Mouse (Mus musculus): ENCODE measurements at regions not wholly inside any gene's neighbourhood (a gene's known extent, or its start where the extent isn't known, plus 50 kb on each side); places are given as distances from the start of the nearest gene placed in this dataset.

- DNase-seq, result no peak
Observed at GRCm38 (mm10) chr5:119149389-119150185, 520.9 kb upstream of the Tbx3 start.

- no peak for DNase-seq
Observed at GRCm38 (mm10) chr5:119153086-119153485, 517.4 kb upstream of the Tbx3 start.

DNA sequence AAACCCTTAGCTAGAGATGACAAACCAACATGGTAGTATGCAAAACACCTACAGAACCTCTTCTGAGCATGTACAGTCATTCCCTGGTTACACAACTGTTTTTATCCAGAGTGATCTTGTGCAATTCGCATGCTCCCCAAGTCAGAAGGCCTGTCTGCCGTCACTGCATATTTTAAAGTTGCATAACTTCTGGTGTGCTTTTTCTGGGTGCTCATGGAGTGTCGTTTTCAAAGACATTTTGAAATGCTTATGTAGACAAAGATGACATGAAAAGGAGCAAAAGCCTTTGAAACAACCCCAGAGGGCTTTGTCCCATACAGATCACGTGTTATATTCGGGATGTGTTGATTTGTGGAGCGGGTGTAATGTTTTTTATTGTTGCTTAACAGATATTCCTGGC is 513.8 kb upstream of the Tbx3 start:
- no peak for DNase-seq

DNA sequence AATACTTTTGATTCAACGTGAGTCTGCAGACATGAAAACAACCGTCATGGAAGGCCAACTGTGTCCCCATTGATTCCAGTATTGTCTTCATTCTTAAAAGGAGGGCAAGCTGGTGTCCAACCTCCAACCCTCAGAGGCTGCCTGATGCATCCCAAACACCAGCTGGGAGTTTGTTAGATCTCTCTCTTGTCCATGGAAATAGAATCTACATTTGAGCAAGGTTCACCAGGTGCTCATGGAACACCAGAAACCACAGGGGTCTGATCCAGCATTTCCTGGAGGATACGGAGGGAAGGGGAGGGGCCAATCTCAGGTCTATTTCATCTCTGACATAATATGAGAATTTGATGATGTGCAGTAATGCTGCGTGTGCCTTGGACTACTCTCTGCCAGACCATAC is 512.3 kb upstream of the Tbx3 start:
- DNase-seq, result no peak

GRCm38 (mm10) chr5:119162132-119162675 is 508.3 kb upstream of the Tbx3 start:
- no peak for DNase-seq

GRCm38 (mm10) chr5:119167718-119168117 is 502.8 kb upstream of the Tbx3 start:
- DNase-seq, result peak; percentile 89

- DNase-seq, result no peak
Observed at GRCm38 (mm10) chr5:119169274-119169673, 501.2 kb upstream of the Tbx3 start.

GRCm38 (mm10) chr5:119171626-119172025 is 498.8 kb upstream of the Tbx3 start:
- DNase-seq, result no peak

DNA sequence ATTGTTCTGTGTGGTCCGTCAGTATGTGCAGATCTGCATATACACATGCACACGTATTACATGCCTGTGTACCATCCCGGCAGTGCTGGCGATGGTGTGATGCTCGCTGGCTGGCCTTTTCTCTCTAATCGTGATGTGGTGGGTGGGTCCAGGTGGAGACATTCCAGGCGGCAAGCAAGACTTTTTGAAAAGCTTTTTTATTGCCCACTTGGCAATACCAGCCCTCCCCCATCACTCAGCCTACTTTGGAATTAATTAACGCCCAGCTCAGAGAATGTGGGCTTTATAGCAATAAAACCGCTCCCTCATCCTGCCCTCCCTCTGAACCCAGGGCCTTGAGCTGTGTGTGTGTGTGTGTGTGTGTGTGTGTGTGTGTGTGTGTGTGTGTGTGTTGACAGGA is 491.7 kb upstream of the Tbx3 start:
- DNase-seq, result no peak

DNA sequence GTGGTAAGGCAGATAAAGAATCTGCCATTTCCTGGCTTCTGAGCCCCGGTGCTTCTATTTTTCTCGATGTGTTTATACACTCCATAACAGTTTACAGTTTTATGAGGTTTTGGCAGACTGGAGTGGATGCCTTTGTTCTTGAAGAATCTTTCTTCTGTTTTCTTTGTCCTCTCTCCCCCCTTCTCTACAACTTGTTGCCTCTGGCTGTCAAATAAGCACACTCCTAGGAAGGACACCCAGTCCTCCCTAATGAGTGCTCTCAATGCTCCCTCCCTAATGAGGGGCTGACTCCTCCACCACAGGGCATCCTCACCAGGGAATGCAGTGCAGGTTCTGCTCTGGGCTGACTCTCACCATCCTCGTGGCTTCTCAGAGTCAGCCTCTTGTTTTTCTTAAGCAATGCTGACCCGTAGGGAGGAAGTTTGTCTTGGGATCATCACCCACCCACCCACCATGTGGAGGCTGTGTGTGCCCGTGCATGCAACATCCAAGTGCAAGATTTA is 486.9 kb upstream of the Tbx3 start:
- no peak for DNase-seq

DNA sequence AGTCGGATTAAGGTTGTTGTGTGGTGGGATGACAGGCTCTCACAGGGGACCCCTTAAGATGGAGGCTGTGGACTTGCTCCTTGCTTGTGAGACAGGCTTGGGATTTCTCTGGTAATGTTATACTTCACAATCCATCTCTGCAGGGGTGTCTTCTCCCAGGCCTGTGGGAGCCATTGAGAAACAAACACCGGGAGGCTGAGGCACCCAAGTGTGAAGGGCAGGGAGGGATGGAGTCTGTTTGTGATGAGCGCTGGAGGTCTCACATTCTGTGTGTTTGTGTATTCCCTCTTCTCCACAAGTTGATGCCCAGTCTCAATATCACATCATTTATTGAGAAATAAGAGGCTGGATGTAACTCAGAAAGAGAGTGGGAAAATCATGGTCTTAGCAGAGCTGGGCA is 483.9 kb upstream of the Tbx3 start:
- DNase-seq, result no peak

GRCm38 (mm10) chr5:119188476-119188875 is 482.0 kb upstream of the Tbx3 start:
- DNase-seq, result no peak

DNA sequence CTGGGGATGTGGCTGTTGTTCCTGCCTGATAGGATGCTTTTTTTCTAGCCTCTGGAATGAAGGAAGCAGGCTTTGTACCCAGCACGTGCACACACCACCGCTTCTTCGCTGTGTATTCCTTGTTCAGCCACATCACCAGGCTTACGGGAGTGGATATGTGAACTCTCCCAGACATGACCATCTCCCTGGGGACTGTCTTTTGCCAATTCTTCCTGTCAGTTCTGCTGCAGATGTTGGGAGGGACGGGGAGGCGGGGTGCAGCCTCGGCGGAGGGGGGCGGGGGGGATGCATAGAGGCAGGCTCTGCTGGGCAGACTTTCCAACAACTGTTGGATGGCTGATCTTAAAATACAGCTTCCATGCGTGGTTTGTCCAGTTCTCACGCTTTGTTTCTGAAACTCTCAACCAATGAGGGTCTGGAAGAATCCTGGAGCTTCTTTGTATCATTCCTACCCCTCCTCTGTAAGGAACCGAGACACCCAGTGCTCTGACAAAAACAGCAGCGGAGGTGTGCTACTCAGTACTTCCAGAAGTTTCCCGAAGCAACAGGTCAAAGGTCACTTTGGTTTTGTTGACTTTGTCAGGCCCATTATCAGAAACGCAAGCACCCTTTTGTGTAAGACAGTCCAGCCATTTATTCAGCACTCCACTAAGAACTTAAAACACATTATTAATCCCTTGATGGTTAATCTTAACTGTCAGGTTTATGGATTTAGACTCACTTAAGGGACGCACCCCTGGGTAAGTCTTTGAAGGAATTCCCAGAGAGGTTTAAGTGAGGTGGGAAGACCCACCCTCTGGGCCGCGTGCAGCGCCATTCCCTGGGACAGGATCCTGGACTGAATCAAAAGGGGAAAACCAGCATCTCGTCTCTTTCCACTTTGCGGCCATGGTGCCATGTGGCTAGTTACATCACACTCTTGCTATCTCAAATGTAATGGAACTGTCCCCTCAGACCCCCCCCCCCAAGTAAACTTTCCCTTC is 476.5 kb upstream of the Tbx3 start:
- DNase-seq, result peak; percentile 48

- DNase-seq, result no peak
Observed at GRCm38 (mm10) chr5:119199906-119200305, 470.6 kb upstream of the Tbx3 start.

- DNase-seq, result no peak
Observed at GRCm38 (mm10) chr5:119201251-119201650, 469.2 kb upstream of the Tbx3 start.

DNA sequence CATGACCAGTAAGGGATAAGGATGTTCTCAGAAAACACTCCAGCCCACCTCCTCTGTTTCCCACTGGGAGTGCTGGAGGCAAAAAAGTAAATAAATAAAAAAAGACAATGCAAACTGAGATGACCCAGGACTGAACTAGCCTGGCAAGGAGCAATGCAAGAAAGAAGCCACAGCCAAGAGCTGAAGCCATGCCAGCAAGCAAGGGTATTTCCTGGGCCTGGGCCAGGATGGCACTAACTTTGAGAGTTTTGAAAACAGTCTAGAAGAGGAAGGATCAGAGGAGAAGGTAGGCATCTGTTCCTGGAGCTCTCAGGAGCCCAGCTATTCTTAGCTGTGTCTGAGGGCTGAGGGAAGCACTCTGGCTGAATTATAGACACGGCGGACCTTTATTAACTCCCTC is 465.7 kb upstream of the Tbx3 start:
- DNase-seq, result no peak

GRCm38 (mm10) chr5:119208077-119208476 is 462.4 kb upstream of the Tbx3 start:
- no peak for DNase-seq

- no peak for DNase-seq
Observed at GRCm38 (mm10) chr5:119213196-119213595, 457.3 kb upstream of the Tbx3 start.

DNA sequence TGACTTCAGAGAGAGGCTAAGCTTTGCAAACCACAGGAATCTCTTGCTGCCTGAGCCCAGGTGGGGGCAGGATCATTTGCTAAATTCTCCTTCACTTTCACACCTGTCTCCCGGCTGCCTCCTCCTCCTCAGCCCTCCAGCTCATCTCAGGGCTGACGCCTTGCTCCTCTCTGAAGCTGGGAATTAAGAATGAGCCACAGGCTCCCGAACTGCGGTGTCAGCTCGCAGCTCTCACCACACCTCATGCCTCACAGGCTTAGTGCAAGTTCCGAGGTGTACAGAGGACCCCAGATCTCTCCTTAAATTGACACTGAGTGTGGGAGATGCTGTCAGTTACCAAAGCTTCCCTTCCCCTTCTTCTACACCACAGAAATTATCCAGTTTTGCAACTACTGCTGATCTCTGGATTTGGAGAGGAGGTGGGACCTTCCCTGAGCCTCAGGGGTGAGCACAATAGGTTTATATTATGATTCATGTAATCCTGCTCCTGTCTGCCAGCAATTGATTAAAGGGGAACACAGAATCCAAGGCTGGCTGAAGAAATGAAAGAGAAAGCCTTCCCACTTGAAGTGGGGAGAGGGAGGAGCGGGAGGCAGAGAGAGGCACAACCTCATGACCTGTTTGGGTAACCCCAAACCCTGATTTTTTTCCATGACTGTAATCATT is 456.6 kb upstream of the Tbx3 start:
- DNase-seq, result no peak

GRCm38 (mm10) chr5:119214937-119215336 is 455.5 kb upstream of the Tbx3 start:
- DNase-seq, result no peak

DNA sequence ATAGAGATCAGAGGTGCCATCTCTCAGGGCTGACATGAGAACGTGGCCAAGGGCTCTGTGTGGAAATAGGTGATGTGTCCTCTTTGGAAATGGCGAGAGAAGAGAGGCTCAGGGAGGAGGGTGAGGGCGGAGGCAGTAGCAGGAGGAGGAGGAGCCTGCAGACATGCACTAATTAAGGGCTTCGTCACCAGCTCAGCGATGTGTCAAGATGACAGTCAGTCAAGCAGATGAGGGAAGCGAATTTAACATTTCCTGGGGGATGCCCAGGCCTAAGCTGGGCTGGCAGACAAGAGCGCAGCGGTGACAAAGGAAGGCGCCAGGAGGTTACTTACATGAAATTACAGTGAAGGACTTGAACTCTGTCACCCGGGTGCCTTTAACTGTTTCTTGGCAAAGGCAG is 455.1 kb upstream of the Tbx3 start:
- DNase-seq, result no peak

GRCm38 (mm10) chr5:119216146-119216545 is 454.3 kb upstream of the Tbx3 start:
- DNase-seq, result no peak
